Mouse (Mus musculus) midbrain, postnatal 0 days (tissue): ENCODE measurements around the gene Zfp260. TPM values are rescaled to one million over a fixed set of nuclear protein-coding genes. Genes with fewer than 3 reads are reported as not detected.
"Not testable (repeated sequence)": the region's sequence is repeated elsewhere in the genome, so short reads cannot be mapped to it uniquely, and the experiment has no call there.

Experiments
- ATAC-seq: fragments of 200-750 bp; cut with Nextera tagmentation; 2 replicates; pipeline ENCODE4 v1.8.0; 2017; ENCODE audit warnings: moderate number of reproducible peaks, mild to moderate bottlenecking, moderate TSS enrichment, moderate library complexity; ENCODE audit not compliant: low FRiP score
- DNase-seq: peaks from one replicate; pipeline ENCODE4 v3.0.0-alpha.2; 2015; ENCODE audit warnings: low spot score
- H3K27ac ChIP-seq: fragments of 300-500 bp; sonication (generic); 2 replicates; pipeline ENCODE4 v1.5.1; 2014; ENCODE audit warnings: low read depth, mild to moderate bottlenecking, low read length, mixed read lengths
- H3K27me3 ChIP-seq: fragments of 300-500 bp; sonication (generic); 2 replicates; pipeline ENCODE4 v1.6.1; 2014; ENCODE audit warnings: low read length, control low read depth, mixed read lengths; ENCODE audit not compliant: insufficient read depth
- H3K36me3 ChIP-seq: fragments of 300-500 bp; sonication (generic); 2 replicates; pipeline ENCODE4 v1.6.1; 2014; ENCODE audit warnings: low read length, control low read depth, mixed read lengths; ENCODE audit not compliant: insufficient read depth
- H3K4me1 ChIP-seq: fragments of 300-500 bp; sonication (generic); 2 replicates; pipeline ENCODE4 v1.6.1; 2014; ENCODE audit warnings: mild to moderate bottlenecking, control low read depth, antibody characterized with exemption, low read length, mixed read lengths; ENCODE audit not compliant: insufficient read depth
- H3K4me2 ChIP-seq: fragments of 300-500 bp; sonication (generic); 2 replicates; pipeline ENCODE4 v1.6.1; 2014; ENCODE audit warnings: low read depth, mild to moderate bottlenecking, low read length, mixed read lengths; ENCODE audit not compliant: poor library complexity, severe bottlenecking
- H3K4me3 ChIP-seq: fragments of 300-500 bp; sonication (generic); 2 replicates; pipeline ENCODE4 v1.5.1; 2014; ENCODE audit warnings: low read depth, mild to moderate bottlenecking, low read length, moderate library complexity
- H3K9ac ChIP-seq: fragments of 300-500 bp; sonication (generic); replicated peaks from 2 replicates; pipeline ENCODE4 v1.6.1; 2014; ENCODE audit warnings: mild to moderate bottlenecking, low read length, moderate library complexity, mixed read lengths; ENCODE audit not compliant: poor library complexity, severe bottlenecking
- H3K9me3 ChIP-seq: fragments of 300-500 bp; sonication (generic); 2 replicates; pipeline ENCODE4 v1.6.1; 2016; ENCODE audit warnings: low read length, control low read depth
- CTCF ChIP-seq: IDR thresholded peaks from 2 replicates; pipeline ENCODE4 v1.5.1; 2016; ENCODE audit warnings: antibody characterized with exemption, mild to moderate bottlenecking
- WGBS: fragments of 180-500 bp; shearing (Covaris S2); extraction: QIAGEN DNeasy Blood & Tissue Kit; methylation state at CpG from one replicate; pipeline ENCODE4 v1.1.7; 2014; 5-methylcytosine and 5-hydroxymethylcytosine counted together
- polyA plus RNA-seq: library from polyadenylated mRNA; unstranded; fragments of >200 nt; fragmentation: Nextera tagmentation; extraction: Ambion mirVana; gene quantifications from 2 replicates; pipeline ENCODE4 v1.2.1, GENCODE M21; 2015
- total RNA-seq: library from RNA; depleted of rRNA; stranded (reverse); fragments of >200 nt; gene quantifications from 2 replicates; pipeline ENCODE4 v1.2.3, GENCODE M21; 2014

Gene Zfp260
- total and polyA plus RNA-seq, 2 experiments from 2014 or later = 39.4 to 43.6 TPM

- no peaks in the 10 kb centered on the region for H3K27me3 ChIP-seq
- peaks cover 9% of the 10 kb centered on the region; the same call in 1 of the 2 replicates for H3K4me1 ChIP-seq
- 7% methylated on average over 9 of the region's 9 CpGs for WGBS
- H3K9me3 ChIP-seq = no peaks in the 10 kb centered on the region
- peak overlapping the region; percentile 60 for H3K4me3 ChIP-seq
- H3K27ac ChIP-seq = peak overlapping the region; percentile 83
- H3K36me3 ChIP-seq = peaks cover 4% of the 10 kb centered on the region; the same call in 1 of the 2 replicates
- peak overlapping the region; percentile 57; the same call in 1 of the 2 replicates for H3K9ac ChIP-seq
- DNase-seq (peak; percentile 74), ATAC-seq (no peak)
- H3K4me2 ChIP-seq = peak overlapping the region; percentile 80
- TF ChIP-seq CTCF = peak; percentile 76
Observed at GRCm38 (mm10) chr7:30090970-30091585, 3.5 kb upstream of the Zfp260 start.

GRCm38 (mm10) chr7:30092666-30093065 lies 1.9 kb upstream of the Zfp260 start:
- Histone ChIP-seq H3K36me3 (no peaks in the 10 kb centered on the region), H3K27ac (no peak overlapping the region), H3K4me3 (no peak overlapping the region), H3K9me3 (no peaks in the 10 kb centered on the region), H3K4me2 (no peak overlapping the region), H3K9ac (no peak overlapping the region), H3K4me1 (peaks cover 11% of the 10 kb centered on the region; the same call in 1 of the 2 replicates), H3K27me3 (no peaks in the 10 kb centered on the region)
- no peak for ATAC-seq
- DNase-seq = no peak
- TF ChIP-seq CTCF = no peak
- 84% methylated on average over 9 of the region's 9 CpGs for WGBS

- H3K9me3 ChIP-seq = no peaks in the 10 kb centered on the region
- H3K36me3 ChIP-seq = no peaks in the 10 kb centered on the region; the same call in 1 of the 2 replicates
- WGBS = 76% methylated on average over 6 of the region's 6 CpGs
- H3K4me1 ChIP-seq = peaks cover 6% of the 10 kb centered on the region; the same call in 1 of the 2 replicates
- ATAC-seq (no peak), DNase-seq (no peak)
- H3K27ac ChIP-seq = 0 out of 2 replicates have a peak overlapping the region, but pooled peaks have one; percentile 94
- peak overlapping the region; percentile 62; the same call in 1 of the 2 replicates for H3K4me3 ChIP-seq
- H3K27me3 ChIP-seq = no peaks in the 10 kb centered on the region
- H3K9ac ChIP-seq = no peak overlapping the region
- no peak for TF ChIP-seq CTCF
- peak overlapping the region; percentile 68 for H3K4me2 ChIP-seq
Observed at GRCm38 (mm10) chr7:30093918-30094415, 610 bp upstream of the Zfp260 start.

- Histone ChIP-seq H3K27me3 (no peaks in the 10 kb centered on the region), H3K4me2 (peak overlapping the region; percentile 68), H3K9ac (peak overlapping the region; percentile 90), H3K4me1 (peaks cover 3% of the 10 kb centered on the region; the same call in 1 of the 2 replicates), H3K36me3 (peaks cover 5% of the 10 kb centered on the region; the same call in 1 of the 2 replicates), H3K9me3 (no peaks in the 10 kb centered on the region), H3K27ac (peak overlapping the region; percentile 94; the same call in 1 of the 2 replicates), H3K4me3 (peak overlapping the region; percentile 62)
- DNase-seq (peak; percentile 10), ATAC-seq (no peak)
- no peak for TF ChIP-seq CTCF
- 2% methylated on average over 5 of the region's 5 CpGs for WGBS
Observed at GRCm38 (mm10) chr7:30095551-30096125, 1.1 kb downstream of the Zfp260 start.

GRCm38 (mm10) chr7:30099297-30099696 lies 4.7 kb downstream of the Zfp260 start:
- Histone ChIP-seq H3K9ac (no peak overlapping the region), H3K27me3 (no peaks in the 10 kb centered on the region), H3K9me3 (no peaks in the 10 kb centered on the region), H3K4me3 (no peak overlapping the region), H3K4me1 (peaks cover 3% of the 10 kb centered on the region; the same call in 1 of the 2 replicates), H3K27ac (no peak overlapping the region), H3K4me2 (no peak overlapping the region), H3K36me3 (peaks cover 22% of the 10 kb centered on the region)
- WGBS = 95% methylated on average over 13 of the region's 13 CpGs
- no peak for ATAC-seq
- no peak for TF ChIP-seq CTCF
- DNase-seq = no peak

- ATAC-seq = no peak
- Histone ChIP-seq H3K27ac (no peak overlapping the region), H3K36me3 (no peaks in the 10 kb centered on the region), H3K4me1 (no peaks in the 10 kb centered on the region), H3K4me3 (no peak overlapping the region), H3K27me3 (no peaks in the 10 kb centered on the region), H3K4me2 (no peak overlapping the region), H3K9me3 (0 out of 2 replicates have a peak, but pooled peaks cover 4% of the 10 kb centered on the region), H3K9ac (no peak overlapping the region)
- TF ChIP-seq CTCF = no peak
- 88% methylated on average over 5 of the region's 5 CpGs for WGBS
- no peak for DNase-seq
Observed at GRCm38 (mm10) chr7:30116076-30116475, 21.5 kb downstream of the Zfp260 start.

GRCm38 (mm10) chr7:30117935-30118334 lies 23.4 kb downstream of the Zfp260 start:
- 95% methylated on average over 12 of the region's 12 CpGs for WGBS
- H3K9ac ChIP-seq, H3K36me3 ChIP-seq, H3K4me3 ChIP-seq, ATAC-seq, H3K4me1 ChIP-seq, H3K9me3 ChIP-seq, H3K4me2 ChIP-seq, H3K27ac ChIP-seq, DNase-seq, H3K27me3 ChIP-seq: not testable (repeated sequence)
